Mouse (Mus musculus): ENCODE measurements at regions not wholly inside any gene's neighbourhood (a gene's known extent, or its start where the extent isn't known, plus 50 kb on each side); places are given as distances from the start of the nearest gene placed in this dataset.

- no peak for TF ChIP-seq CTCF (IDR thresholded peaks at IDR 0.05; ENCODE audit: borderline replicate concordance, insufficient read depth, low read length)
- no peak for TF ChIP-seq POLR2A (IDR thresholded peaks at IDR 0.05; ENCODE audit: low read depth, low read length)
Measured at GRCm38 (mm10) chr13:47953776-47954175, 307.3 kb upstream of the Id4 start.
